Mouse (Mus musculus) T-helper 1 cell (primary cell): ENCODE measurements around the gene Gm9507.
"Not testable (repeated sequence)": the region's sequence is repeated elsewhere in the genome, so short reads cannot be mapped to it uniquely, and the experiment has no call there.

ENCODE experiments used
- in situ Hi-C: fragments of 300-600 bp; cut with MboI, MseI; formaldehyde crosslinking; loops from one replicate; pipeline ENCODE4 v1.15.1; 2025; ENCODE audit warnings: high pct_unique_total_duplicates

The Gm9507 gene

GRCm38 (mm10) chr10:77811743-77812142 lies at the start of gene Gm9507:
Gene Gm9507 (minus strand): TSS chr10:77811843.
- in situ Hi-C loops = no loop called here

GRCm38 (mm10) chr10:77852559-77852958 lies 40.9 kb upstream of the Gm9507 start, which contains the start of gene Gm10318:
Gene Gm10318 (plus strand): TSS chr10:77852859.
- in situ Hi-C loops = no loop called here

- in situ Hi-C loops = no loop called here
Measured at GRCm38 (mm10) chr10:77847538-77847937, 35.9 kb upstream of the Gm9507 start.

- in situ Hi-C loops = no loop called here
Measured at GRCm38 (mm10) chr10:77846961-77847360, 35.3 kb upstream of the Gm9507 start.

GRCm38 (mm10) chr10:77846503-77846902 lies 34.9 kb upstream of the Gm9507 start, which contains the start of gene Gm36176:
Gene Gm36176 (plus strand): TSS chr10:77846803.
- in situ Hi-C loops = no loop called here

GRCm38 (mm10) chr10:77839006-77839405 lies 27.4 kb upstream of the Gm9507 start:
- in situ Hi-C loops = no loop called here

GRCm38 (mm10) chr10:77835647-77836046 lies 24.0 kb upstream of the Gm9507 start, which contains the start of gene Krtap10-10:
Gene Krtap10-10 (plus strand): TSS chr10:77835947.
- in situ Hi-C loops = no loop called here

- in situ Hi-C loops = no loop called here
Measured at GRCm38 (mm10) chr10:77826951-77827350, 15.3 kb upstream of the Gm9507 start, which contains the start of gene Krtap10-4. Gene Krtap10-4 (minus strand): TSS chr10:77827095.

- in situ Hi-C loops = no loop called here
Measured at GRCm38 (mm10) chr10:77819203-77819602, 7.6 kb upstream of the Gm9507 start.

- in situ Hi-C loops = no loop called here
Measured at GRCm38 (mm10) chr10:77818523-77818922, 6.9 kb upstream of the Gm9507 start.

- in situ Hi-C loops = no loop called here
Measured at GRCm38 (mm10) chr10:77815514-77815913, 3.9 kb upstream of the Gm9507 start.

- in situ Hi-C loops = no loop called here
Measured at GRCm38 (mm10) chr10:77814382-77814781, 2.7 kb upstream of the Gm9507 start, which contains the start of gene Gm2696. Gene Gm2696 (plus strand): TSS chr10:77814682.

GRCm38 (mm10) chr10:77804095-77804494 lies 7.5 kb downstream of the Gm9507 start:
- in situ Hi-C loops = no loop called here

- in situ Hi-C loops = no loop called here
Measured at GRCm38 (mm10) chr10:77798921-77799508, 12.6 kb downstream of the Gm9507 start, which contains the start of gene Gm19668. Gene Gm19668 (minus strand): TSS chr10:77799133.

- in situ Hi-C loops = not testable (repeated sequence)
Measured at GRCm38 (mm10) chr10:77798164-77798920, 13.3 kb downstream of the Gm9507 start.

GRCm38 (mm10) chr10:77797677-77798076 lies 14.0 kb downstream of the Gm9507 start:
- in situ Hi-C loops = no loop called here

- in situ Hi-C loops = no loop called here
Measured at GRCm38 (mm10) chr10:77794976-77795375, 16.7 kb downstream of the Gm9507 start, which contains the start of gene Gm9639. Gene Gm9639 (minus strand): TSS chr10:77795076.

GRCm38 (mm10) chr10:77788621-77789020 lies 23.0 kb downstream of the Gm9507 start:
- in situ Hi-C loops = no loop called here

- in situ Hi-C loops = not testable (repeated sequence)
Measured at GRCm38 (mm10) chr10:77787876-77788275, 23.8 kb downstream of the Gm9507 start, which contains the start of gene Gm7137. Gene Gm7137 (minus strand): TSS chr10:77788200.

GRCm38 (mm10) chr10:77783396-77783795 lies 28.2 kb downstream of the Gm9507 start:
- in situ Hi-C loops = not testable (repeated sequence)

- in situ Hi-C loops = not testable (repeated sequence)
Measured at GRCm38 (mm10) chr10:77782442-77782841, 29.2 kb downstream of the Gm9507 start, which contains the start of gene Gm3250. Gene Gm3250 (minus strand): TSS chr10:77782542.

- in situ Hi-C loops = not testable (repeated sequence)
Measured at GRCm38 (mm10) chr10:77776844-77777243, 34.8 kb downstream of the Gm9507 start, which contains the start of gene Gm7138. Gene Gm7138 (minus strand): TSS chr10:77776944.
